Mouse (Mus musculus): ENCODE results near the gene Gstcd. TPM values are rescaled to one million over a fixed set of nuclear protein-coding genes. Genes with fewer than 3 reads are reported as not detected.

The Gstcd gene
- 1 to 10 TPM; 3.3 to 4.4 TPM for polyA plus RNA-seq (2017; shearing (Covaris generic))

GRCm38 (mm10) chr3:133091664-133092273 lies at the start of gene Gstcd, which contains the start of gene Ints12:
Gstcd (minus strand) TSS chr3:133092033.
Ints12 (plus strand) TSS chr3:133091840.

GRCm38 (mm10) chr3:132949791-132950528 lies 141.9 kb downstream of the Gstcd start, which contains the start of gene Npnt:
Npnt (minus strand) TSS chr3:132950291.

Other genes with a start within 250 kb of the Gstcd start
- 1 to 10 TPM in 1 of 2 experiments, under 1 TPM in 1; 0.86 to 1.8 TPM for gene Npnt, start 141.7 kb downstream of the Gstcd start, polyA plus RNA-seq (2017; shearing (Covaris generic))
- gene Ints12, start 193 bp downstream of the Gstcd start, polyA plus RNA-seq (2017; shearing (Covaris generic)), result 10 to 100 TPM; 21.0 to 25.1 TPM
- gene Arhgef38, start 142.9 kb upstream of the Gstcd start, polyA plus RNA-seq (2017; shearing (Covaris generic)), result under 1 TPM in 1 of 2 experiments, not detected in 1; 0.12 TPM
- gene Ppa2, start 218.1 kb upstream of the Gstcd start, polyA plus RNA-seq (2017; shearing (Covaris generic)), result 10 to 100 TPM; 45.1 to 61.1 TPM

All from activated CD4-positive, CD25-positive, alpha-beta regulatory T cell (primary cell).